Mouse (Mus musculus) adrenal gland, postnatal 10 days (tissue): Measurements from ENCODE around the gene Runx1. TPM values are rescaled to one million over a fixed set of nuclear protein-coding genes. Genes with fewer than 3 reads are reported as not detected.

Experiments
- DNase-seq: peaks from one replicate; pipeline ENCODE4 v3.0.0; 2021; ENCODE audit warnings: mixed read lengths
- total RNA-seq, 2 experiments: library from RNA; stranded (reverse); gene quantifications; 2 replicates each; pipeline ENCODE4 v1.2.3; 2021

The Runx1 gene
- total RNA-seq, 2 experiments from 2014 or later: 4.2 to 5.8 TPM

DNA sequence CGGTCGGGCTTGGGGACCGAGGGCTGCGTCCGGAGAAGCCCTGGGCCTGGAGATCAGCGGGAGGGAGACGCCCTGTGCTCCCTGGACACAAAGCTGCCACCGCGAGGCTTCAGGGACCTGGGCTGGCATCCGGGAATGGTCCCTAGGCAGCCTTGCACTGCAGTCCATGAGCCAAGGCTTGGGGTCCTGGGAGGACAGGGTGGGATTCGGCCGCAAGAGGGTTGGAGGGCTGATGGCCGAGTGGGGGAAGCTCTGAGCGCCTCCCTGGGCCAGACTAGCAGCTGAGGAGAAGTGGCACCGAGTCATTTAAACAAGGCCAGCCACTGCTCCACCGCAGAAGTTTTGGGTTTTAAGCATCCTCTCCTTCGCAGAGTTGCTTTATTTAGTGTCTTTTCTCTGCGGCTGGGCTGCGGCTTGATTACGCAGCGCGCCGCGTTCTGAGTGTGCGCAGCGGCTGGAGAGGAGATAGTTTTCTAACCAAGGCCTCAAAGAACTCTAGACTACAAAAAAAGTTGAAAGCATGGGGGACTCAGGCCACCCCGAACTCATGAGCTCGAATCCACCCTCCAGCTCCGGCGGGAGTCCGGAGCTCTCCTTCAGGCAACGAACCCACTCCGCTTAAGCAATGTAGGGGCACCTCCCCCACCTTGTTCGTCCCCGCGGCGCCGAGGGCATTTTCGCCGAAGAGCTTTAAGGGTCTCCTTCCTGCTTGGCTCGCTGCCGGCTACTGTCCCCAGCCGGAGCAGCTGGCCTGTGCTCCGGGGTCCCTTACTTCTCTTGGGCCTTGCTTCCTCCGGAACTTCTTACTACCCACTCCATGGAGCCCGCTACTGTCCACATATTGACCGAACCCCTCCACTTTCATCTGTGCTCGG, 128.0 kb downstream of the Runx1 start:
- peak; percentile 55 for DNase-seq

GRCm38 (mm10) chr16:92697227-92697736, 128.7 kb downstream of the Runx1 start:
- DNase-seq: peak; percentile 91

GRCm38 (mm10) chr16:92696411-92697015, 129.4 kb downstream of the Runx1 start:
- DNase-seq: peak; percentile 46

- DNase-seq: no peak
Measured at GRCm38 (mm10) chr16:92695981-92696380, 130.0 kb downstream of the Runx1 start.

DNA sequence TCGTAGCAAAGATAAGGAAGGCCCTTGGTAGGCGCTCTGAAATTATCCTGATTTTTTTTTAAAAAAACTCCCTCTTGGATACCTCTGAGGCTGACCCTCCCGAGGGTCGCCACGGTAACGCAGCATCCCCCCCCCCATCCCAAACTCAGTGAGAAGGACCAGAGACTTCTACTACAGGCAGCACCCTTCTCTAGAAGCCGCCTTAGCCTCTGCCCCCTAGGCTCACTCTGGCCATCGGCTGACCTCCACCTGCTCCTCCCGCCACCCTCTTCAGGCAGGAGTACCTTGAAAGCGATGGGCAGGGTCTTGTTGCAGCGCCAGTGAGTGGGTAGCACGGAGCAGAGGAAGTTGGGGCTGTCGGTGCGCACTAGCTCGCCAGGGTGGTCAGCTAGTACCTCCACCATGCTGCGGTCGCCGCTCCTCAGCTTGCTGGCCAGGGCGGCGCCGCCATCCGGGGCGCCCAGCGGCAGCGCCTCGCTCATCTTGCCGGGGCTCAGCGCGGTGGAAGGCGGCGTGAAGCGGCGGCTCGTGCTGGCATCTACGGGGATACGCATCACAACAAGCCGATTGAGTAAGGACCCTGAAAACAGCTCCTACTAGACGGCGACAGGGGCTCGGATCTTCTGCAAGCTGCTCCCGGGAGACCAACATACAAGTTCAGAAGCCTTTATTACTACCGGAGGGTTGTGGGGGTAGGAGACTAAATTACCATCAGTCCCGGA, 130.6 kb downstream of the Runx1 start:
- peak; percentile 36 for DNase-seq

DNA sequence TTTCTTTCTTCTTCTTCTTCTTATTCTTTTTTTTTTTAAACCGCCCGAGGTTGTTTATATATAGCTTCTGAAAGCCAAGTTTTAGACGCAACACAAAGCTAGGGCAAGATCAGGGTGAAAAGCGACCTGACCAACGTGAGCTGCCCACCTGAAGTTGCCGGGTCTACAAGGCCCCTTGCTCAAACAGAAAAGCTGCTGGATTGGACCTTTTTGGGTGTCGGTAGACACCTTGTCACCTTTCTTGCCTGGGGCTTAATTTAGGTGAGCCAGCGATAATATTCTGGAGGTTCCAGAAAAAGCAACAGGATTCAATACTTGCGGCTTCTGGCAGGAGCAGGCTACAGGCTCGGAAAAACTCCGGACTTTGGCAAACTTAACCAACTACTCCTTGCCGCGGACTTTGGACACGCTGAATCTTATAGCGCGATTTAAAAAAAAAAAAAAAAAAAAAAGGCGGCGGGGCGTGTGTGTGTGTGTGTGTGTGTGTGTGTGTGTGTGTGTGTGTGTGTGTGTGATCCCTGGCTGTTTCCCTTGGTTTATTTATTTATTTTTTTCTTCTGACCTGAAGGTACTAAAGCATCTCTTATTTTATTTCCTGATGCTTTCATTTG, 131.3 kb downstream of the Runx1 start:
- no peak for DNase-seq

- no peak for DNase-seq
Measured at GRCm38 (mm10) chr16:92690759-92691158, 135.2 kb downstream of the Runx1 start.

- DNase-seq: no peak
Measured at GRCm38 (mm10) chr16:92688941-92689340, 137.0 kb downstream of the Runx1 start.

GRCm38 (mm10) chr16:92686978-92687377, 139.0 kb downstream of the Runx1 start:
- no peak for DNase-seq

DNA sequence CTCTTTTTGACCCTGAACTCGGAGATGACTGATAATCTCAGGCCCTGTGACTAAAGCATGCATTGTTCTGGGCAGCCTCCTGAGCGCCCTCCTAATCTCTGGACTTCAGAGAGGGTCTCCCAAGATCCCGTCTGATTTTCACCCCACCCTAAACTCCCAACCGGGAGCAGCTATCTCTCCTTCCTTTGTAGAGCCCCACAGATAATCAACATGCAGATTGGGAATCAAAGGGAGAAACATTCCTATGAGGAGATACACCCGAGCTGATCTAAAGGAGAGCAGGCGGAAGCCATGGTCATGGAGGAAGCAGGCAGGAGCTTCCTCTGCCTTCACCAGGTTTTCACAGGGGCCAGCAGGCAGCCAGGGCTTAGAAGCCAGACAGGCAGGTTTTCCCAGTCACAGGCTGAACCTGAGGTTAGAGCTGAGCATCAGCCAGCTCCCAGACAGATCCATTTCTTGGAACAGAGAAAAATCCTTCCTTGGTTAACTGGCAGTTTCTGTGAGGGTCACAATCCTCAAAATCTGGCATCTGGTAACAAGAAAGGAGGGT, 140.1 kb downstream of the Runx1 start:
- DNase-seq: no peak

DNA sequence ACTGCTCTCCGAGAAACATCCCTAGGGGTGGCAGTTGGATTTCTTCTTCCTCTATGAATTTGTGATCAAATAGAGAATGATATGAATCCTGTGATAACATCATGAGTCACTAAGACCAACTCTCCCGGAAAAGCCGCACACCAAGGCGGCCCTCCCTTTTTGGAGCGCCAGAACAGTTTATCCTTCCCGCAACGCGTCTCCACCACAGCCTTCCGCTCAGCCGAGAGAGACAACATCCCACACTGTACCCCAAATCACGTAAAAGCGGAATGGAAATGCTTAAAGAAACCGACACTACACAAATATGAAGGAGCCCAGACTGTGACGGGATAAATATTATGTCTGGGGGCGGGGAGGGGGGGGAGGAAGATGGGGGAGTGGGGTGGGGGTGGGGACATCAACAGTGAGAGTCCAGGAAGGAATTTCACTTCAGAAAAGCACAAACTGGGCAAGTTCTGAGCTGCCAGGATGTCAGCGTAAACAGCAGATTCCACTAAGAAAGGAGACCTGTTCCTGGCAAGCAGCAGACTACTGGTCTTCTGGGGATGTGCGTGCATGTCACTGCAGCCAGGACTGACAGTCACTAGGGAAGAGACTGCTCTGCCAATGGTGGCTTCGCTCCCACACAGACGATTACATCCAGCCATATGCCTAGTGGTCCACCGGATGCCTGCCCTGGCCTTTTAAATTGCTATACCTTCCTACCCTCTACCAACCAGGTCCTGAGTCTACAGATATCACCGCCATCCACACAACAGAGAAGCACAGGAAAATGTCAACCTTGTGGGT, 141.3 kb downstream of the Runx1 start:
- no peak for DNase-seq

DNA sequence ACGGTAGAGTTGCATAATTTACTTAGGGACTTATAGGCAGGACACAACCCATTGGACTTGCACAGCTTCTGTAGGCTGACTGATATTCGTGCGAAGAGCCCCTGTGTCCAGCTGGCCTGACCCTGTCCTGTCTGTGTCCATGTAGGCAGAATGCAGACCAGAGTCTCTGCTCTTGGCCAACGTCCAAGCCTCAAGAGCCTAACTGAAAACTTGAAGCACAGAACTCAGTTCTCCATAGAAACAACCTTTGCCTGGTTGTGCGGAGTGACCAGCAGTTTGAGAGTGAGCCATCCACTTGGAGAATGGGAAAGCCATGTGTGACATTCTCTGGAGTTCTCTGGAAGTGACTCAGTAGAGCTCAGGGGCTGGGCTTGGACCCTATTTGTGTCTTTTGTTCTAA, 149.3 kb downstream of the Runx1 start:
- DNase-seq: no peak

DNA sequence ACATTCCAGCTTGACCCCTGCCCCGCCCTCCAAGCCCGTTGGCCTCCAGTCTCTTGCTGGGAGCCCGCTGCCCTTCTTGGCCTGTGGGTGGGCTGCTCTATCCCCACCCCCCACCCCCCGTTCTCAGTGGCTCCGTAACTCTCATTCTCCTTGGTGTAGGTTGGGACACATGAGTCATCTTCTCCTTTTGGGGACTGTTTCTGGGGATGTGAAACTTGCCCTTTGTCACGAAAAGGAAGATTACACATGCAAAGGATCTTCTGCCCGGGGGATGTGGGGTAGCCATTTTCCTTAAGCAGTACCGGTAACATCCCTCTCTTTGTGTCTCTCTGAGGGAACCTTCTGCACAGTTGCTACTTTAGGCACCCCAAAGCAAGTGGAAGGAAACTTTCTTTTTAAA, 150.3 kb downstream of the Runx1 start:
- no peak for DNase-seq

GRCm38 (mm10) chr16:92674916-92675450, 151.0 kb downstream of the Runx1 start:
- no peak for DNase-seq

- no peak for DNase-seq
Measured at GRCm38 (mm10) chr16:92674121-92674816, 151.7 kb downstream of the Runx1 start.

DNA sequence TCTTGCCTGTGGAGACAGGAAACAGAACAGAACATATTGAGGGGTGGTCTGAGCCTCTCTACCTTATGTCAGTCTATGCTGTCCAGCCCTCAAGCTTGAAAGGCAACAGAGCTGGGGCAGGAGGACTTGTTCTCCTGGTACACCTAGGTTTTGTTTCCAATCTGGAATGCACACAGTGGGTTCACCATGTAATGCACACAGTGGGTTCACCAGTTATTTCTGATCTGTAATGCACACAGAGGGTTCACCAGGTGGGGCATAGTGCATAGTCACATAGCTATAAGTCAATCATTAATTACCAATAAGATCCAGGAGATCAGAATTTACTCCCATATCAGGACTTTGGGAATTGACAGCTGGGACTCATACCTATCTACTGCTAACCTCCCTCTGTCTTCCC, 157.1 kb downstream of the Runx1 start:
- no peak for DNase-seq

DNA sequence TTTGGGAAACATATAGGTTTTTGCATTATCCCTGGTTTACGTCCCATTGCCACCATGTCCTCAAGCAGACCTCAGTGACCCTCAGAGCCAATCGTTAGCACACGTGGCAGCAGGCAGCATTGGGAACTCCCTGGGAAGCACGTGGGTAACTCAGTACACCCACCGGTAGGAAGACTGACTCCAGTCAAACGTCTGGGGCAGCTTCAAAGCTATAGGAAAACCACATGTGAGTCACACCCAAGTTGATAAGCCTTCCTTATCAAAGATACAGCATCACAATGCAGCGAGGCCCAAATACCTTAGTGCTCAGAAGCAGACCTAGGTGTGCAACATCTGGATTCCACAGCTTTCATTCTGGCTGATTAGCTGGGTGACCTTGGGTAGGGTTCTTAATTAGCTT, 164.2 kb downstream of the Runx1 start:
- no peak for DNase-seq

DNA sequence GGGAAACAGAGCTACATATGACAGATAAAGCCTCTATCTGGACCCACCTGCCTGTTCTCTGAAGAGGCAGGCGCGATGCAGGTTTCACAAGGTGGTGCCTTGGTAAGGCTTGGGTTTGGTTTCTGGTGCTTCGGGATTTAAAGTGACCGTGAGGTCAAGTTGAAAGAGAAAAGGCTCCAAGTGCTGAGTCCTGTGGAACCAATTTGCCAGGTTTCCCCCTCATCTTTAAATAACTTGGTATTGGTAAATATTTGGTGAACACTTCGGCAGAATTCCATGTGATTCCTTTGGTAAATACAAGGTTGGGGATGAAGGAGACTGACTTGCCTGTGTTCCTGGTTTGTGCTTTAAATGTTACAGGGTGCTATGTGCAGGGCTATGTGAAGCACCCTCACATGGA, 169.2 kb downstream of the Runx1 start:
- no peak for DNase-seq

DNA sequence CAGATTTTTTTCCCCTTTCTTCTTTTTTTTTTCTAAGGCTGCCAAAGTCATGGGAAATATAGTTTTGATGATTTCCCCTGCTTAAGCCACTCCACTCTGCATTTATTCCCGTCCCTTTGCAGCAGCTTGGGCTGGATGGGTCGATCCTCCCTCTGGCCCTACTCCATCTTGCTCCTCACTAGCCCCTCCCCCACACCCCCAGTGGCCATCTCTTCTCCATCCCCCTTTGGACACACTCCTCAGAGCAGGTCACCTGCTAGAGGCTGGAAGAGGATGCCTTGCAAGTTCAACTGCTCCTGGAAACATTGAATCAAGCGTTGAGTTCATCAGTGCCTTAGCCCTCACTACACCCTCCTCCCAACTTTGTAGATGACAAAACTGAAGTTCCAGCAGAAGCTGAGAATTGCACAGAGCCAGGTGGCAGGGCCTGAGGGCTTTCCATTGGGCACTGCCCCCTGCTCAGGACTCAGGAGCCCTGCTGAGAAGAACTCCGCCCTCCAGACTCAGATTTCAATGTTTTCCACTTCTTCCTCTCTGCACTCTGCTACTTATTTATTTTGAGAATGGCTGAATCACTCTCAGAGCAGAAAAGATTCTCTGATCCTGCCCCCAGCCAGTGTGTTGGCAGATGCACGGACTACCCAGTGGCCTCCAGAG, 171.5 kb downstream of the Runx1 start:
- no peak for DNase-seq

DNA sequence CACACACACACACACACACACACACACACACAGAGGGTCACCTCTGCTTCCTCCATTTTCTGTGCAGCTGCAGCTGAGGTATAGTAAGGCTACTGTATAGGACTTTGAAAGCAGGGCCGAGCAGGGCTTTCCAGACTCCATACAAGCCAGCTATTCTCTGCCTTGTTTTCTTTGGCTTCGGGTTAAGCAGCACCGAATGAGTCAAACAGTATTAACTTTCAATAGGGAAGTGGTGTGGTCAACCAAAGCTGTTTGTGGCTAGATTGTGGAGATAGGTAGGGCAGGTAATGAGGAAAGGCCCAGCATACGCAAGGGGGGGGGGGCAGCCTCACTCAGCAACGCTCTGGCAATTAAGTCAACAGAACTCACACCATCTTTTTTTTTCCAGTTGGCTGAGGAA, 172.1 kb downstream of the Runx1 start:
- DNase-seq: no peak
